Mouse (Mus musculus): ENCODE data around the gene Ninj1. TPM values are rescaled to one million over a fixed set of nuclear protein-coding genes. Genes with fewer than 3 reads are reported as not detected.

Gene Ninj1
- total and polyA plus RNA-seq, 3 experiments = 30.5 to 69.8 TPM; not detected in 1

- TF ChIP-seq KAT2A (conservative IDR thresholded peaks at IDR 0.05; ENCODE audit: low read depth, low read length) = no peak
Measured at GRCm38 (mm10) chr13:49243492-49243891, 56.2 kb downstream of the Ninj1 start (continued).

DNA sequence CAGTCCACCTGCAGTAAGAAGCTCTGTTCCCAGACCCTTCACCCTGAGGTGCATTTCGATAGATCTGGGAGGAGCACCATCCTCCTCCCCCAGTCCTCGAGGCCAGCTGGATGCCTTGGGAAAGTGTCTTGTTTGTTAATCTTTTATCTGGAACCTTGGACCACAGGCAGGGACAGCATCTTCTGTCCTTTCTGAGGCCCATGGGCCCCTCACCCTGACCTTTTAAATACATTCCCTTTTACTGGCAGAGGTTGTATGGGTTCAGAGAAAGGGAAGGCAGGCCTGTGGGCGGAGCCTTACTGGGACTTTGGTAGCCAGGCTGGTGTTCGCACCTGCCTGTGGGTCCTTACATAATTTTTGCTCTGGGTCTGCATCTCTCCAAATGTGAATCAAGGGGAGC is 58.0 kb downstream of the Ninj1 start:
- Histone ChIP-seq H3K9ac (ENCODE audit: control insufficient read depth, low read depth, low read length, poor library complexity, severe bottlenecking) (no peak overlapping the region), H3K4me1 (ENCODE audit: control insufficient read depth in 1 of 2, insufficient read depth in 2 of 2, low read length in 2 of 2) (peaks cover 3 to 22% of the 10 kb centered on the region in 2 experiments), H3K4me3 (ENCODE audit: control insufficient read depth in 1 of 2, insufficient read depth in 1 of 2, low read depth in 2 of 2, low read length in 2 of 2) (no peak overlapping the region), H3K27ac (ENCODE audit: control insufficient read depth, low read depth, low read length) (no peak overlapping the region), H3K79me2 (ENCODE audit: control insufficient read depth, insufficient read depth, low read length, poor library complexity) (no peaks in the 10 kb centered on the region), H3K36me3 (ENCODE audit: control insufficient read depth in 1 of 2, insufficient read depth in 2 of 2, low read length in 2 of 2) (peaks cover 0 to 7% of the 10 kb centered on the region in 2 experiments; a peak in 2 of 4 replicates), H3K9me3 (replicated peaks; ENCODE audit: insufficient read depth, low read length) (no peaks in the 10 kb centered on the region), H3K27me3 (ENCODE audit: control insufficient read depth in 1 of 2, insufficient read depth in 2 of 2, low read length in 2 of 2) (no peaks in the 10 kb centered on the region)
- no peak for TF ChIP-seq RAD21 (IDR thresholded peaks at IDR 0.05; ENCODE audit: low read depth, low read length)
- TF ChIP-seq POLR2AphosphoS2 (IDR thresholded peaks at IDR 0.05; ENCODE audit: low read length) = no peak
- TF ChIP-seq CHD1 (IDR thresholded peaks at IDR 0.05; ENCODE audit: low read depth, low read length) = no peak
- TF ChIP-seq ZMIZ1 (IDR thresholded peaks at IDR 0.05; ENCODE audit: low read depth, low read length) = no peak
- no peak for TF ChIP-seq E2F4 (IDR thresholded peaks at IDR 0.05; ENCODE audit: borderline replicate concordance, low read depth, low read length)
- no peak for TF ChIP-seq ELF1 (IDR thresholded peaks at IDR 0.05; ENCODE audit: low read depth, low read length)
- TF ChIP-seq USF1 (IDR thresholded peaks at IDR 0.05; ENCODE audit: low read depth, low read length) = no peak
- no peak for TF ChIP-seq ZC3H11A (IDR thresholded peaks at IDR 0.05; ENCODE audit: low read depth, low read length)
- TF ChIP-seq BHLHE40 (IDR thresholded peaks at IDR 0.05; ENCODE audit: borderline replicate concordance, low read depth, low read length) = no peak
- no peak for TF ChIP-seq CHD2 (IDR thresholded peaks at IDR 0.05; ENCODE audit: low read length)
- no peak for TF ChIP-seq POLR2A (IDR thresholded peaks at IDR 0.05; ENCODE audit: control insufficient read depth in 1 of 2, insufficient read depth in 1 of 2, low read depth in 1 of 2, low read length in 2 of 2, poor library complexity in 1 of 2)
- TF ChIP-seq GABPA (IDR thresholded peaks at IDR 0.05; ENCODE audit: low read depth, low read length) = no peak
- TF ChIP-seq UBTF (IDR thresholded peaks at IDR 0.05; ENCODE audit: borderline replicate concordance, insufficient read depth, low read depth, low read length) = no peak
- TF ChIP-seq JUND (IDR thresholded peaks at IDR 0.05; ENCODE audit: low read depth, low read length) = no peak
- DNase-seq (ENCODE audit: low read depth, low spot score) = no peak

Other genes with a start within 250 kb of the Ninj1 start
- 81.3 and 82.7 TPM in 2 replicates for gene Fam120a, start 219.5 kb upstream of the Ninj1 start, total RNA-seq (2012; rRNA removed)
- 100 to 1,000 TPM in 1 of 2 experiments, 10 to 100 TPM in 1; 66.2 to 119 TPM for gene Fam120a, start 219.5 kb upstream of the Ninj1 start, polyA plus RNA-seq (2012; ENCODE audit: insufficient read depth in 1 of 2, insufficient read length in 2 of 2, low read depth in 1 of 2, low replicate concordance in 2 of 2, missing spikeins in 1 of 2)
- not detected in 2 replicates for gene Wnk2, start 39.5 kb upstream of the Ninj1 start, total RNA-seq (2012; rRNA removed)
- gene Wnk2, start 39.5 kb upstream of the Ninj1 start, polyA plus RNA-seq (2012; ENCODE audit: insufficient read depth in 1 of 2, insufficient read length in 2 of 2, low read depth in 1 of 2, low replicate concordance in 2 of 2, missing spikeins in 1 of 2) = under 1 TPM in 1 of 2 experiments, not detected in 1; 0.04 TPM
- gene Card19, start 28.6 kb downstream of the Ninj1 start, total RNA-seq (2012; rRNA removed) = 14.5 and 15.8 TPM in 2 replicates
- 10 to 100 TPM in 1 of 2 experiments, not detected in 1; 51.8 TPM for gene Card19, start 28.6 kb downstream of the Ninj1 start, polyA plus RNA-seq (2012; ENCODE audit: insufficient read depth in 1 of 2, insufficient read length in 2 of 2, low read depth in 1 of 2, low replicate concordance in 2 of 2, missing spikeins in 1 of 2)
- 12.5 and 16.2 TPM in 2 replicates for gene Susd3, start 61.2 kb downstream of the Ninj1 start, total RNA-seq (2012; rRNA removed)
- 10 to 100 TPM in 1 of 2 experiments, not detected in 1; 10.8 TPM for gene Susd3, start 61.2 kb downstream of the Ninj1 start, polyA plus RNA-seq (2012; ENCODE audit: insufficient read depth in 1 of 2, insufficient read length in 2 of 2, low read depth in 1 of 2, low replicate concordance in 2 of 2, missing spikeins in 1 of 2)
- gene Fgd3, start 132.8 kb downstream of the Ninj1 start, total RNA-seq (2012; rRNA removed) = 5.0 and 6.7 TPM in 2 replicates
- gene Fgd3, start 132.8 kb downstream of the Ninj1 start, polyA plus RNA-seq (2012; ENCODE audit: insufficient read depth in 1 of 2, insufficient read length in 2 of 2, low read depth in 1 of 2, low replicate concordance in 2 of 2, missing spikeins in 1 of 2) = 1 to 10 TPM in 1 of 2 experiments, not detected in 1; 6.9 TPM
- 18.0 and 21.8 TPM in 2 replicates for gene Bicd2, start 154.1 kb downstream of the Ninj1 start, total RNA-seq (2012; rRNA removed)
- 10 to 100 TPM in 1 of 2 experiments, not detected in 1; 22.6 TPM for gene Bicd2, start 154.1 kb downstream of the Ninj1 start, polyA plus RNA-seq (2012; ENCODE audit: insufficient read depth in 1 of 2, insufficient read length in 2 of 2, low read depth in 1 of 2, low replicate concordance in 2 of 2, missing spikeins in 1 of 2)
- gene Ippk, start 233.8 kb downstream of the Ninj1 start, total RNA-seq (2012; rRNA removed) = 18.5 and 19.6 TPM in 2 replicates
- gene Ippk, start 233.8 kb downstream of the Ninj1 start, polyA plus RNA-seq (2012; ENCODE audit: insufficient read depth in 1 of 2, insufficient read length in 2 of 2, low read depth in 1 of 2, low replicate concordance in 2 of 2, missing spikeins in 1 of 2) = 10 to 100 TPM in 1 of 2 experiments, not detected in 1; 14.0 TPM

Measured in MEL (cell line).